Mouse (Mus musculus) midbrain, embryonic 14.5 days (tissue): Measurements from ENCODE around the gene Pld1. TPM values are rescaled to one million over a fixed set of nuclear protein-coding genes. Genes with fewer than 3 reads are reported as not detected.
A peak's percentile ranks its signal among the peaks of the same experiment; 100 is the strongest.

Experiments used
- ATAC-seq: fragments of 200-750 bp; cut with Nextera tagmentation; 2 replicates; pipeline ENCODE4 v1.8.0; 2017; ENCODE audit warnings: moderate number of reproducible peaks, moderate library complexity; ENCODE audit not compliant: low FRiP score, low TSS enrichment
- DNase-seq: peaks from one replicate; pipeline ENCODE4 v3.0.0-alpha.2; 2015
- H3K27ac ChIP-seq: fragments of 300-500 bp; sonication (generic); replicated peaks from 2 replicates; pipeline ENCODE4 v1.5.1; 2014; ENCODE audit warnings: mild to moderate bottlenecking, low read depth, low read length, moderate library complexity
- H3K27me3 ChIP-seq: fragments of 300-500 bp; sonication (generic); 2 replicates; pipeline ENCODE4 v1.6.1; 2014; ENCODE audit warnings: low read length, control low read depth, mixed read lengths; ENCODE audit not compliant: control insufficient read depth, insufficient read depth
- H3K36me3 ChIP-seq: fragments of 300-500 bp; sonication (generic); 2 replicates; pipeline ENCODE4 v1.6.1; 2014; ENCODE audit warnings: low read length, control low read depth; ENCODE audit not compliant: control insufficient read depth, insufficient read depth
- H3K4me1 ChIP-seq: fragments of 300-500 bp; sonication (generic); 2 replicates; pipeline ENCODE4 v1.6.1; 2014; ENCODE audit warnings: mild to moderate bottlenecking, antibody characterized with exemption, low read length, control low read depth; ENCODE audit not compliant: control insufficient read depth, insufficient read depth
- H3K4me2 ChIP-seq: fragments of 300-500 bp; sonication (generic); 2 replicates; pipeline ENCODE4 v1.6.1; 2014; ENCODE audit warnings: mild to moderate bottlenecking, low read length, moderate library complexity
- H3K4me3 ChIP-seq: fragments of 300-500 bp; sonication (generic); replicated peaks from 2 replicates; pipeline ENCODE4 v1.5.1; 2014; ENCODE audit warnings: low read depth, low read length
- H3K9ac ChIP-seq: fragments of 300-500 bp; sonication (generic); replicated peaks from 2 replicates; pipeline ENCODE4 v1.6.1; 2014; ENCODE audit warnings: mild to moderate bottlenecking, low read length, moderate library complexity
- H3K9me3 ChIP-seq: fragments of 300-500 bp; sonication (generic); 2 replicates; pipeline ENCODE4 v1.6.1; 2016; ENCODE audit warnings: low read length, control low read depth, mixed read lengths; ENCODE audit not compliant: control insufficient read depth
- WGBS: fragments of 180-500 bp; shearing (Covaris S2); extraction: QIAGEN DNeasy Blood & Tissue Kit; methylation state at CpG from one replicate; pipeline ENCODE4 v1.1.7; 2014; 5-methylcytosine and 5-hydroxymethylcytosine counted together
- polyA plus RNA-seq: library from polyadenylated mRNA; unstranded; fragments of >200 nt; fragmentation: Nextera tagmentation; extraction: Ambion mirVana; gene quantifications from 2 replicates; pipeline ENCODE4 v1.2.1, GENCODE M21; 2014

Gene Pld1
- polyA plus RNA-seq, 1 experiment from 2014 or later = 5.4 TPM

- 83% methylated on average over 5 of the region's 5 CpGs for WGBS
- no peak for ATAC-seq
Observed at GRCm38 (mm10) chr3:28022191-28022590, 83.7 kb downstream of the Pld1 start.

GRCm38 (mm10) chr3:28026876-28027275 lies 88.4 kb downstream of the Pld1 start:
- no peak overlapping the region for H3K4me2 ChIP-seq
- ATAC-seq (no peak), DNase-seq (no peak)
- H3K27ac ChIP-seq = no peak overlapping the region
- no peak overlapping the region for H3K9ac ChIP-seq
- H3K4me1 ChIP-seq = 0 out of 2 replicates have a peak, but pooled peaks cover 3% of the 10 kb centered on the region
- no peaks in the 10 kb centered on the region for H3K9me3 ChIP-seq
- H3K4me3 ChIP-seq = no peak overlapping the region
- no peaks in the 10 kb centered on the region for H3K27me3 ChIP-seq
- no peaks in the 10 kb centered on the region for H3K36me3 ChIP-seq
- 74% methylated on average over 3 of the region's 3 CpGs for WGBS

More at GRCm38 (mm10) chr3:28022191-28022590, 83.7 kb downstream of the Pld1 start:
- H3K36me3 ChIP-seq = no peaks in the 10 kb centered on the region
- H3K27ac ChIP-seq = no peak overlapping the region
- H3K9ac ChIP-seq = no peak overlapping the region
- H3K4me3 ChIP-seq = no peak overlapping the region
- DNase-seq = no peak
- no peaks in the 10 kb centered on the region for H3K9me3 ChIP-seq
- H3K4me2 ChIP-seq = no peak overlapping the region
- H3K27me3 ChIP-seq = no peaks in the 10 kb centered on the region
- H3K4me1 ChIP-seq = no peaks in the 10 kb centered on the region

DNA sequence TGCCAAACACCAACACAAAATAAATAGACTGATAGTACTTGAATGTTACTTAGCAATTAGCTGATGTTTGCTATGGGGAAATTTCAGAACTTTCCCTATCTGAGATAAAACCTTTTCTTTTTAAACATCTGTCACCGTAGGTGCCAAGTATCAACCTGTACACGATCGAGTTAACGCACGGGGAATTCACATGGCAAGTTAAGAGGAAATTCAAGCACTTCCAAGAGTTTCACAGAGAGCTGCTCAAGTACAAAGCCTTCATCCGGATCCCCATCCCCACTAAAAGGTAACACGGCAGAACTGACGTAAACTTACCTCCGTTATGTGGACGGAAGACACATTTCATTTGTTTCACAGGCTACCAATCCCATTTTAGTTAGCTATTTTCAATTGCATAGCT lies 90.0 kb downstream of the Pld1 start:
- H3K27me3 ChIP-seq = no peaks in the 10 kb centered on the region
- H3K27ac ChIP-seq = no peak overlapping the region
- H3K36me3 ChIP-seq = no peaks in the 10 kb centered on the region
- H3K4me3 ChIP-seq = no peak overlapping the region
- H3K9ac ChIP-seq = no peak overlapping the region
- no peak overlapping the region for H3K4me2 ChIP-seq
- WGBS = 95% methylated on average over 10 of the region's 10 CpGs
- DNase-seq (no peak), ATAC-seq (no peak)
- no peaks in the 10 kb centered on the region for H3K9me3 ChIP-seq
- H3K4me1 ChIP-seq = 0 out of 2 replicates have a peak, but pooled peaks cover 5% of the 10 kb centered on the region

GRCm38 (mm10) chr3:28030860-28031259 lies 92.4 kb downstream of the Pld1 start:
- no peak overlapping the region for H3K27ac ChIP-seq
- H3K9me3 ChIP-seq = no peaks in the 10 kb centered on the region
- ATAC-seq (no peak), DNase-seq (no peak)
- H3K27me3 ChIP-seq = no peaks in the 10 kb centered on the region
- no peaks in the 10 kb centered on the region for H3K36me3 ChIP-seq
- H3K4me3 ChIP-seq = no peak overlapping the region
- 0 out of 2 replicates have a peak, but pooled peaks cover 5% of the 10 kb centered on the region for H3K4me1 ChIP-seq
- 90% methylated on average over 5 of the region's 5 CpGs for WGBS
- no peak overlapping the region for H3K4me2 ChIP-seq
- H3K9ac ChIP-seq = no peak overlapping the region

DNA sequence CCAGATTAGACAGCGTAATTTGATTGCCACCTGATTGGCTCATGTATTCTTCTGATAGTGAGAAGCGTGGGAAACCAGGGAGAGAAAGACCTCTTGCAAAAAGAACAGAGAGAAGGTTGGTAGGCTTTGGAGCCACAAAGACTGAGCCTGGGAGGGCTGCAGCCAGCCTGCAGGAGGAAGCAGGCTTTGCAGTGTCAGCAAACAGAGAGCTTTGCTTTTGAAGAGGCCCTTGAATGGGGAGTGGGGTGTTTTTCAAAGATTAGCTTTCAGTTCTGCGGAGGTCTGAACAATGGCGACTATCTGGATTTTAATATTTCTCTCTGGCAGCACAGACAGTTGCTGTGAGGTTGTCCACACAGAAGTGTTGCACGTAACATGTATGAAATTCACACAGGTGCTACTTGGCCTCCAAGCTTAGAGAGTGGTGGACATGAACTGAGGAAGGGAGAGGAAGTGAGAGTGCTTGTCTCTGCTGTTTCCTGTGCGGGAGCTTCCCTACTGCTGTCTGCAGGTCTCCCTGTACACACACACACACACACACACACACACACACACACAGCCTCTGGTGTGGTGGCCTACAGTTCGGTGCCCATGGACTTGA lies 93.2 kb downstream of the Pld1 start:
- ATAC-seq = no peak
- H3K27ac ChIP-seq = no peak overlapping the region
- WGBS = 42% methylated on average over 7 of the region's 7 CpGs

GRCm38 (mm10) chr3:28033898-28034297 lies 95.4 kb downstream of the Pld1 start:
- Histone ChIP-seq H3K4me2 (no peak overlapping the region), H3K4me1 (0 out of 2 replicates have a peak, but pooled peaks cover 5% of the 10 kb centered on the region), H3K27ac (no peak overlapping the region), H3K27me3 (no peaks in the 10 kb centered on the region), H3K9ac (no peak overlapping the region), H3K36me3 (no peaks in the 10 kb centered on the region), H3K9me3 (no peaks in the 10 kb centered on the region), H3K4me3 (no peak overlapping the region)
- ATAC-seq (no peak), DNase-seq (no peak)
- 95% methylated on average over 3 of the region's 3 CpGs for WGBS

More for the DNA sequence above, 93.2 kb downstream of the Pld1 start:
- H3K27me3 ChIP-seq = no peaks in the 10 kb centered on the region
- H3K36me3 ChIP-seq = no peaks in the 10 kb centered on the region
- DNase-seq = peak; percentile 42
- no peak overlapping the region for H3K4me2 ChIP-seq
- H3K4me1 ChIP-seq = 0 out of 2 replicates have a peak, but pooled peaks cover 5% of the 10 kb centered on the region
- no peak overlapping the region for H3K9ac ChIP-seq
- no peaks in the 10 kb centered on the region for H3K9me3 ChIP-seq
- no peak overlapping the region for H3K4me3 ChIP-seq

DNA sequence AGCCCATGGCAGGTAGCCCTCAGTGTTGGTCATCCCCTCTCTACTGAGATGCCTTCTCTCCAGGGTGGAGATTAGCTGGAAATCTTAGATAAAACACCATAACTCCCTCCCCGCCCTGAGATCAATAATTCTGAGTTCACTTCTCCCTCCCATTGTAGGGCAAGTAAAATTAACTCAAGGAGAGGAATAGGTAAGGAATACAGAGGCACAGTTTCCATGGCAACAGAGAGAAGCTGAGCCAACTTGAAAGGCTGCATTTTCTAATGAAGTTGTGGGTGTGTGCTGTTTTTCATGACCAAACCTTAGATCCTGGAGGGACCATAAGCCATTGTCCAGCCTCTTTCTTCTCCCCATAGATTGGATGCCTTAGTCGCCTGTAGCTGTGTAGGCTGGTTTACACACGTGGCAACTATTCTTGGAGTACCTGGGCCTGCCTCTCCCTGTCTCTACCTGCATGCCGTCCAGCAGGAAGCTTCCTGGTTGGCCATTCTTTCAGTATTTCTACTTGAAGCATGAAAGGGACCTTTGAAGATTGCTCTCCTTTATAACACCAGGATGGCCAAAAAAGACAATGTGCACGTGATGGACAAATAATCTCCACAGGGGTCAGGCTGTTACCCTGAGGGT lies 96.3 kb downstream of the Pld1 start:
- 54% methylated on average over 5 of the region's 5 CpGs for WGBS
- H3K27ac ChIP-seq = no peak overlapping the region
- no peaks in the 10 kb centered on the region for H3K9me3 ChIP-seq
- no peaks in the 10 kb centered on the region for H3K27me3 ChIP-seq
- no peak overlapping the region for H3K4me3 ChIP-seq
- no peaks in the 10 kb centered on the region for H3K36me3 ChIP-seq
- no peak overlapping the region for H3K4me2 ChIP-seq
- H3K9ac ChIP-seq = no peak overlapping the region
- DNase-seq (peak; percentile 55), ATAC-seq (no peak; the same call in 1 of the 2 replicates)
- 0 out of 2 replicates have a peak, but pooled peaks cover 5% of the 10 kb centered on the region for H3K4me1 ChIP-seq

DNA sequence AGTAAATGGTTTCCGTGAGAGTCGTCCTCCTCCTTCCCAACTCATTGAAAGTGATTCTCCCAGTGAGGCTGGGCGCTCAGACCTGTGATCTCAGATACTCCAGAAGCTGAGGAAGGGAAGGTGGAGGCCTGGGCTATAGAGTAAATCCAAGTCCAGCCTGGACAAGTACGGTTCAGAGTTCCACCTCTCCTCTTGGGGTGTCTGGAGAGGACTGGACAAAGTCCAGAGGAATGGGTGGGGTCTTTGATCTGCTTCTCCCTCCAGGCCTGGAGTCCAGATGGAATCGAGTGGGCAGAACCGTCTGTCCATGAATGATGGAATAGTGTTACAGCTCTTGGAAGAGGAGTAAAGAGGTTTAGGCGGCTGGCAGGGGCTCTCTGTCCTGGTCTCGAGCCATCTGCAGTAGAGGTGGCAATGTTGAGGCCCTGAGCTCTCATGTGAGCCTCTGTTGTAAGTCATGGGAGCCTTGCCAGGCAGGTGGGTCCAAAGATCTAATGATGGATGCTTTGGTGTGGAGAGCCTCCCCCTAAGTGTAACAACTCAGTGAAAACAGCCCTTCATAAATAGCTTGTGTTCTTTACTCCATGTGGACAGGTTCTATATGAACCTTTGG lies 98.9 kb downstream of the Pld1 start:
- Histone ChIP-seq H3K4me2 (no peak overlapping the region), H3K27me3 (no peaks in the 10 kb centered on the region), H3K4me3 (no peak overlapping the region), H3K9ac (no peak overlapping the region), H3K9me3 (no peaks in the 10 kb centered on the region), H3K4me1 (no peaks in the 10 kb centered on the region), H3K27ac (no peak overlapping the region), H3K36me3 (no peaks in the 10 kb centered on the region)
- WGBS = 77% methylated on average over 8 of the region's 8 CpGs
- DNase-seq = no peak
- no peak for ATAC-seq
